Mouse (Mus musculus) G1E (cell line): ENCODE measurements around the gene Ly86.

Source experiments
- CTCF ChIP-seq: IDR thresholded peaks from 2 replicates; pipeline ENCODE4 v1.5.1; 2012; ENCODE audit warnings: low read depth, low read length, inconsistent platforms, mixed read lengths
- GATA1 ChIP-seq: IDR thresholded peaks from 2 replicates; pipeline ENCODE4 v1.6.1; 2012; ENCODE audit warnings: borderline replicate concordance, low read length, inconsistent platforms, mixed read lengths
- GATA2 ChIP-seq: IDR thresholded peaks from 2 replicates; pipeline ENCODE4 v1.6.1; 2012; ENCODE audit warnings: low read depth, low read length, inconsistent platforms, borderline replicate concordance

DNA sequence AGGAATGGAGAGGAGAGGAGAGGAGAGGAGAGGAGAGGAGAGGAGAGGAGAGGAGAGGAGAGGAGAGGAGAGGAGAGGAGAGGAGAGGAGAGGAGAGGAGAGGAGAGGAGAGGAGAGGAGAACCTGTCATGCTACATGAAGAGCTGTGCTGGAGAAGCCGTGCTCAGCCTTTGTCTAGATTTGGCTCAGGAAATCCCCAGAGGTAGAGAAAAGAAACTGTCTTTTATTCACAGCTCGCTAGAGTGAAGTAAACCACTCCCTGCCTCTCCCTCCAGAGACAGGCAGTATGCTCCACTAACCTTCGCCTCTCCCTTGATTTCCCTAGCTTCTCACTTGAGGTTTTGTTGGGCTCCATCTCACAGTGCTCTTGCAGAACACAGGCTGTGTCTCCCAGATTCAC is 57.4 kb downstream of the Ly86 start:
- TF ChIP-seq GATA2 (no peak), CTCF (no peak), GATA1 (no peak)
